Mouse (Mus musculus): Measurements from ENCODE around the gene Olfr213.
"Not testable (repeated sequence)": the region's sequence is repeated elsewhere in the genome, so short reads cannot be mapped to it uniquely, and the experiment has no call there.

The Olfr213 gene

GRCm38 (mm10) chr6:116538156-116538555, at the start of gene Olfr213:
Gene Olfr213, plus strand, starts transcription at chr6:116538456.
- DNase-seq (ENCODE audit: low read depth, low spot score): no peak

- DNase-seq (ENCODE audit: low read depth, low spot score): peak; percentile 23
Observed at GRCm38 (mm10) chr6:116488791-116489190, 49.5 kb upstream of the Olfr213 start, which contains the start of gene Olfr211. Gene Olfr211, plus strand, starts transcription at chr6:116489091.

GRCm38 (mm10) chr6:116493742-116494141, 44.5 kb upstream of the Olfr213 start:
- DNase-seq (ENCODE audit: low read depth, low spot score): no peak

DNA sequence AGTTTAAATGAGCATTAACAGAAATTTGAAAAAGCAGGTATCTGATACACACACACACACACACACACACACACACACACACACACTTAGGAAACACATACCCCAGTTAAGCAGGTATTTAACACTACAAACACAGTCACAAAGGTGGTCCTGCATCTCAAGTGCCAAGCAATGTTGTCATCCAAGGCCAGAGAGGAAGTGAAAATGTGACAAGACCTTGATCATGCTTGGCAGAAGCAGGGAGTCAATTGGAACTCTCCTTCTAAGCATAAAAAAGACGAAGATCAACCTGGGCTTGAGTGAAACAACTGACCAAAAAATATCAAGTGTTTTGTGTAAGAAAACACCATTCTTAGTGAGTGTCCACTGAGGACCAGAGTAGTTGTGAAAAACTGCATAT, 42.3 kb upstream of the Olfr213 start:
- DNase-seq (ENCODE audit: low read depth, low spot score): no peak

GRCm38 (mm10) chr6:116506302-116507003, 31.8 kb upstream of the Olfr213 start, which contains the start of gene Olfr212:
Gene Olfr212, plus strand, starts transcription at chr6:116506516.
- not testable (repeated sequence) for DNase-seq (ENCODE audit: low read depth, low spot score)

GRCm38 (mm10) chr6:116514832-116515231, 23.4 kb upstream of the Olfr213 start:
- no peak for DNase-seq (ENCODE audit: low read depth, low spot score)

DNA sequence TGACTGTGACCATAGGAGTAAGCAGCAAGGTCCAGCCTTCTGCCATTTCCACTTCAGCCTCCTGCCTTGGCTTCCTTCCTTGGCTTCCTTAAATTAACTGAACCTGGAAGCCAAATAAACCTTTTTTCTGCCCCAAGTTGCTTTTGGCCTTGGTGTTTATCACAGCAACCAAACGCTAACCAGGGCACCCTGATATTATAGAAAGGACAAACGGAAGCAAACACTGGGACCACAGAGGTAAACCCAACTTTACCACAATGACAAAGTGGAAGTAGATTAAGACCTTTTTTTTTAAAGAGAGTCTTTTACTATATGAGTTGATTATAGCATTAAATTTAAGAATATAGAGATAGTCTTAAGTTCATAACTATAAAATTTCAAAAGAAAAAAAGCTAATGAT, 4.2 kb downstream of the Olfr213 start:
- no peak for DNase-seq (ENCODE audit: low read depth, low spot score)

DNA sequence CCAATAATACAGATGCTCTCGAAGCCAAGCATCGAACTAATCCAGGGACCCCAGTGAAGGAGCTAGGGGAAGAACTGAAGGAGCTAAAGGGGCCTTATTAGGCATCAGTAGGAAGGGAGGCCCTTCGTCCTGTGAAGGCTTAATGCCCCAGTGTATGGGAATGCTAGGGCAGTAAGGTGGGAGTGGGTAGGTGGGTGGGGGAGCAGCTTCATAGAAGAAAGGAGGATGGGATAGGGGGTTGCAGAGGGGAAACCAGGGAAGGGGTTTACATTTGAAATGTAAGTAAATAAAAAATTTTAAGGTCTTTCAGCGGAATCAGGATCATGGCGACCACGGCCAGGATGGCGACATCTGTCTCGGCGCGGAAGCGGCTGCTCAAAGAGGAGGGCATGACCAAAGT, 12.6 kb downstream of the Olfr213 start, which contains the start of gene Gm5580:
Gene Gm5580, plus strand, starts transcription at position 301 of the 400 bp plus-strand sequence.
- not testable (repeated sequence) for DNase-seq (ENCODE audit: low read depth, low spot score)

DNA sequence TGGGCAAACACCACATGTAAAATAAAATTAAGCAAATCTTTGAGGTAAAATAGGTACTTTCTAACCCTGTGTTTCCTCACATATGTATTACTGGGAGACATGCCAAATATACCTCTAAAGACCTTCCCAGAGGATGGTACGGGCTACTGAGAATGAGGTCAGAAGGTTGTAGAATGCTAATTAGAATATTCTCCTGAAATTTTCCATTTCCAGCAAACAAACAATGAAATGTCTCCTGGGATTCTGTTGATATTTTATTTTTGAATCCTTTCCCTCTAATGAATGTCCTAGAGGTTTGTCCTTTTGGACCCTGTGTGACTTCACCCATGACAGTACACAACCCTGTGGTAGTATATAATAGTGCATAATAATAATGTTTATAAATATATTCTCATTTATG, 15.7 kb downstream of the Olfr213 start, which contains the start of gene Olfr214:
Gene Olfr214, plus strand, starts transcription at position 301 of the 400 bp plus-strand sequence.
- DNase-seq (ENCODE audit: low read depth, low spot score): no peak

GRCm38 (mm10) chr6:116554952-116555351, 16.7 kb downstream of the Olfr213 start:
- DNase-seq (ENCODE audit: low read depth, low spot score): no peak

- DNase-seq (ENCODE audit: low read depth, low spot score): peak; percentile 27
Observed at GRCm38 (mm10) chr6:116569834-116570233, 31.6 kb downstream of the Olfr213 start.

DNA sequence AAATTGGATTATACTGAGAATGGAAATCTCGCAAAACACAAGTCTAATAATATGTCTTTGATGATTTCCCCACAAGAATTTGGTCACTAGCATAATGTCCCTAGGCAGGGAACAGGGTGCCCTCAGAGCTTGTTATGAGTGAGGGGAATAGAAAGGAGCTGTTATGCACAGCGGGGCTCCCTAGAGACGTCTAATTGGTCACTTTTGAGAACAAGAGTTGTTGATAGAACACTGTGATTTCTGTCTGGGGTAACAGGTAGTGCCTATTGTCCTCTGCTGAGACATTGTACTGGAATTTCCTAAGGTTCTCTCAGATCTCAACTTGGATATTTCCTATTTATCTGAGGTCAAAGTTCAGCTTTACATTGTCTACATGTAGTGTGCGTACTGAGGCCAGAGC, 45.8 kb downstream of the Olfr213 start, which contains the start of gene Olfr215:
Gene Olfr215, minus strand, starts transcription at position 101 of the 400 bp plus-strand sequence.
- no peak for DNase-seq (ENCODE audit: low read depth, low spot score)

Measured in retina, postnatal 7 days (tissue).